Mouse (Mus musculus) hindbrain, embryonic 11.5 days (tissue): Measurements from ENCODE around the gene Camk1d. TPM values are rescaled to one million over a fixed set of nuclear protein-coding genes. Genes with fewer than 3 reads are reported as not detected.

ENCODE experiments used
- ATAC-seq: fragments of 200-750 bp; cut with Nextera tagmentation; 2 replicates; pipeline ENCODE4 v1.8.0; 2017; ENCODE audit warnings: mild to moderate bottlenecking, moderate TSS enrichment, moderate library complexity; ENCODE audit not compliant: low FRiP score
- DNase-seq: peaks from one replicate; pipeline ENCODE4 v3.0.0-alpha.2; 2015; ENCODE audit warnings: low spot score
- H3K27ac ChIP-seq: fragments of 300-500 bp; sonication (generic); 2 replicates; pipeline ENCODE4 v1.5.1; 2014; ENCODE audit warnings: mild to moderate bottlenecking, low read depth, low read length
- H3K27me3 ChIP-seq: fragments of 300-500 bp; sonication (generic); 2 replicates; pipeline ENCODE4 v1.6.1; 2014; ENCODE audit warnings: mild to moderate bottlenecking, low read length, moderate library complexity, mixed read lengths; ENCODE audit not compliant: control insufficient read depth, insufficient read depth
- H3K36me3 ChIP-seq: fragments of 300-500 bp; sonication (generic); 2 replicates; pipeline ENCODE4 v1.6.1; 2014; ENCODE audit warnings: mild to moderate bottlenecking, low read length, moderate library complexity, mixed read lengths; ENCODE audit not compliant: control insufficient read depth, insufficient read depth
- H3K4me1 ChIP-seq: fragments of 300-500 bp; sonication (generic); replicated peaks from 2 replicates; pipeline ENCODE4 v1.6.1; 2014; ENCODE audit warnings: low read length, mixed read lengths; ENCODE audit not compliant: control insufficient read depth, insufficient read depth
- H3K4me2 ChIP-seq: fragments of 300-500 bp; sonication (generic); replicated peaks from 2 replicates; pipeline ENCODE4 v1.6.1; 2014; ENCODE audit warnings: mild to moderate bottlenecking, low read depth, low read length
- H3K4me3 ChIP-seq: fragments of 300-500 bp; sonication (generic); 2 replicates; pipeline ENCODE4 v1.5.1; 2014; ENCODE audit warnings: low read depth, low read length
- H3K9ac ChIP-seq: fragments of 300-500 bp; sonication (generic); 2 replicates; pipeline ENCODE4 v1.6.1; 2014; ENCODE audit warnings: low read depth, low read length
- H3K9me3 ChIP-seq: fragments of 300-500 bp; sonication (generic); 2 replicates; pipeline ENCODE4 v1.6.1; 2016; ENCODE audit warnings: low read length; ENCODE audit not compliant: control insufficient read depth
- WGBS: fragments of 180-500 bp; shearing (Covaris S2); extraction: QIAGEN DNeasy Blood & Tissue Kit; methylation state at CpG from one replicate; pipeline ENCODE4 v1.1.7; 2014; 5-methylcytosine and 5-hydroxymethylcytosine counted together
- polyA plus RNA-seq: library from polyadenylated mRNA; unstranded; fragments of >200 nt; fragmentation: Nextera tagmentation; extraction: Ambion mirVana; gene quantifications from 2 replicates; pipeline ENCODE4 v1.2.1, GENCODE M21; 2014

Gene Camk1d
- polyA plus RNA-seq, 1 experiment from 2014 or later = 2.7 TPM

DNA sequence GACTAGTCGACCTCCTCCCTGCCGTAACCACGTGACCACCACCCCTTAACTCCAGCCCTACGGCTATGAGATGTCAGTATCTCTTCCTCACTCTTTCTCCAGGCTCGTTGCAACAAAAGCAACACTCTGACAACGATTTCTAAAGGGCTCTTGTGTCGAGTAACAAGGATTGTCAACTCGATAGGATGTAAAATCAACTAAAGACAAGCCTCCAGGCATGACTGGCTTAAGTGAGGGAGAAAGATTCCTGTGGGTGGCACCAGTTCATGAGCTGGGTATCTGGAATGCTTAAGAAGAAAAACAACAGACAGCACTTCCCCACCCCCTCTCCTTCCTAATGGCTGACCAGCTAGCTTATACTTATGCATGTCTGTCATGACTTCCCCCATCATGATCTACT, 15.9 kb downstream of the Camk1d start:
- Histone ChIP-seq H3K4me3 (no peak overlapping the region), H3K4me1 (no peaks in the 10 kb centered on the region), H3K27ac (no peak overlapping the region), H3K9ac (no peak overlapping the region), H3K9me3 (no peaks in the 10 kb centered on the region), H3K27me3 (no peaks in the 10 kb centered on the region), H3K36me3 (no peaks in the 10 kb centered on the region), H3K4me2 (no peak overlapping the region)
- ATAC-seq (no peak), DNase-seq (no peak)
- WGBS = 52% methylated on average over 8 of the region's 8 CpGs

DNA sequence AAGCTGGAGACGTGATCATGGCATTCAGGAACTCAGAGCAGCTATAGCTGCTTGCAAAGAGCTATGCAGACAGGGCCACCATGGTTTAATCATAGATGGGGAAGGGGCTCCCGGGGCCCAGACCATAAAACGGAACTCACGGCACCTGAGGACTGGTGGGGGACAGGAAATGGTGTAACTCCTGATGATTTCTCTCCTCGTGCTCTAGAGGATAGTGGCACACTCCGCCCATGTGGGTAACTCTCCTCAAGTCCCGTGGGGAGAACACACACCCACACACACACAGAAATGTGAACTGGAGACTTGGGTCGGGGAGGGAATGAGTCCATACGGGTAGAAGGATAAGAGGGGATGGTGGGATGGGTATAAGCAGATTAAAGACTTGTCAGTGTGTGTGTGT, 20.2 kb downstream of the Camk1d start:
- H3K27me3 ChIP-seq = no peaks in the 10 kb centered on the region
- H3K27ac ChIP-seq = no peak overlapping the region
- H3K4me3 ChIP-seq = no peak overlapping the region
- H3K4me1 ChIP-seq = no peaks in the 10 kb centered on the region
- H3K36me3 ChIP-seq = no peaks in the 10 kb centered on the region
- DNase-seq = no peak
- ATAC-seq = no peak
- no peak overlapping the region for H3K9ac ChIP-seq
- no peak overlapping the region for H3K4me2 ChIP-seq
- H3K9me3 ChIP-seq = no peaks in the 10 kb centered on the region
- WGBS = 87% methylated on average over 9 of the region's 9 CpGs

DNA sequence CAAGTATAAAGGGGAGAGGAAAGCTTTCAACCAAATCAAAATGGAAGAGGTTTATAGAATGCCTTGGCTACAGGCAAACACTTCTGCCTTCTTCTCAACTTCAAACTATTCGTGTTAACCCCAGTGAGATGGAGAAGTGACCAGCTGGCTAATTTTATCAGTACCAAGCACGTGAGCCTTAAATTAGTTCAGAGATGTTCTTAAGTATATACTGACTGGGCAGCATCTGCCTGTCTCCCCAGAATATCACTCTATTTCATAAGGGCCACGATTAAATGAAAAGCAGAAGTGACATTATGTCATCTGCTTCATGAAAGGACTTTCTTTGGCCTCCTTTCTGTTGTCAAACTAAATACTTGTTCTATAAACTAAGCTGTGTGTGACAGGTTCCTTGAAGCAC, 22.6 kb downstream of the Camk1d start:
- Histone ChIP-seq H3K4me2 (no peak overlapping the region), H3K4me1 (no peaks in the 10 kb centered on the region), H3K36me3 (no peaks in the 10 kb centered on the region), H3K27me3 (no peaks in the 10 kb centered on the region), H3K27ac (no peak overlapping the region), H3K9ac (no peak overlapping the region), H3K4me3 (no peak overlapping the region), H3K9me3 (no peaks in the 10 kb centered on the region)
- no peak for ATAC-seq
- 82% methylated on average over 3 of the region's 3 CpGs for WGBS
- DNase-seq = no peak

DNA sequence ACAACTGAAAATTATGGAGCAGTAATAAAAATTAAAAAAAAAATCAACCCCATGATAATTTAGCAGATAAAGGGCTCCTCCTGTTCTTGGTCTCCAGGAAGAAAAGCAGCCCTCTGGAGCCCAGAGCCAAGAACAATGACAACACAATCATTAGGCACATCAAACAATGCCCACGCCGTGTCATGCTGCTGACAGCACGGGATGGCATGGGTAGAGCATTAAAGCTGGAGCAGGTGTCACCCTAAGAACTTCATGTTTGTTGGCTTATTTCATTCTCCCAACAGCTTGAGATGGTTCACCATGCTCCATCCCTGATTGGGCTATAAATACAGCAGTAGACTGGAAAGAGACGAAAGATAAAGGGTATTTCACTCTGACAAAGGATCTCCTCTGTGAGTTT, 30.9 kb downstream of the Camk1d start:
- no peak for DNase-seq
- H3K4me1 ChIP-seq = no peaks in the 10 kb centered on the region
- H3K27me3 ChIP-seq = no peaks in the 10 kb centered on the region
- no peak overlapping the region for H3K4me2 ChIP-seq
- H3K4me3 ChIP-seq = no peak overlapping the region
- H3K27ac ChIP-seq = no peak overlapping the region
- H3K36me3 ChIP-seq = no peaks in the 10 kb centered on the region
- H3K9me3 ChIP-seq = no peaks in the 10 kb centered on the region
- no peak overlapping the region for H3K9ac ChIP-seq
- WGBS = 83% methylated on average over 4 of the region's 4 CpGs
- ATAC-seq = no peak

DNA sequence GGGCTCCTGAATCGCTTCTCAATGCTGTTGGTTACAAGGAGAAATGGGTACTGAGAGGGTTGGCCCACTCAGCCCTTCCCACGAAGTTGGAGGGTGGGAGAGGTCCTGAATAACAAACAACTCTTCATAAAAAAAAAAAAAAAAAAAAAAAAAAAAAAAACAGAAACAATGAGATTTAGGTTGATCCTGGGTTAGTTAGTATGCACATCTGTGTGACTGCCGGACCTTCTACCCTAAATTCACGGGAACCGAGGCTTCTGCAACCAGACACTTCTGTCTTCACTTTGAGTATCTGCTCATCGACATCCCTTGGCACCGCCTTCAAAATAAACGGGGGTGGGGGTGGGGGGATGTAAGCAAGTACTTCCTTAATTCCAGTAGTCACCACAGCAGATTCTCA, 32.4 kb downstream of the Camk1d start:
- ATAC-seq = no peak
- H3K27me3 ChIP-seq = no peaks in the 10 kb centered on the region
- no peaks in the 10 kb centered on the region for H3K9me3 ChIP-seq
- H3K27ac ChIP-seq = no peak overlapping the region
- H3K4me3 ChIP-seq = no peak overlapping the region
- no peaks in the 10 kb centered on the region for H3K36me3 ChIP-seq
- H3K4me1 ChIP-seq = no peaks in the 10 kb centered on the region
- DNase-seq = no peak
- H3K9ac ChIP-seq = no peak overlapping the region
- no peak overlapping the region for H3K4me2 ChIP-seq
- 89% methylated on average over 8 of the region's 8 CpGs for WGBS

DNA sequence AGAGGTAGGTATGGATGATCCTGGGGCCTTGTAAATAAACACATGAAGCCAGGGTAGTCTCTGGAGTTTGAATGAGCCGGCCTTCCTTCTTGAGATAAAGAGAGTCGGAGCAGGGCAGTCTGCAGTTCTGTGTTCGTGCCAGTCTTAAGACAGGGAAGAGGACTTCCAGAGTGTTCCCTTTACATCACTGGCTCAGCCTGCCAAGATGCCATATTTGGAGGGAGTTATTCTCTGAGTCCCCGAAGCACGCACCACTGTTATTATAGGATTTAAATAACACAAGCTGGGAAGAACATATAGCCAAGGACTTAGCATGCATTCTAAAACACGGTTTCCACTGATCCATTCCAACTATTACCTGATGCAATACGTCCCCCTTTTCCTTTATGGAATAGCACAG, 33.0 kb downstream of the Camk1d start:
- no peak for DNase-seq
- H3K9ac ChIP-seq = no peak overlapping the region
- H3K4me2 ChIP-seq = no peak overlapping the region
- ATAC-seq = no peak
- no peaks in the 10 kb centered on the region for H3K9me3 ChIP-seq
- no peak overlapping the region for H3K4me3 ChIP-seq
- no peaks in the 10 kb centered on the region for H3K4me1 ChIP-seq
- H3K27me3 ChIP-seq = no peaks in the 10 kb centered on the region
- no peaks in the 10 kb centered on the region for H3K36me3 ChIP-seq
- H3K27ac ChIP-seq = no peak overlapping the region
- WGBS = 92% methylated on average over 7 of the region's 7 CpGs

DNA sequence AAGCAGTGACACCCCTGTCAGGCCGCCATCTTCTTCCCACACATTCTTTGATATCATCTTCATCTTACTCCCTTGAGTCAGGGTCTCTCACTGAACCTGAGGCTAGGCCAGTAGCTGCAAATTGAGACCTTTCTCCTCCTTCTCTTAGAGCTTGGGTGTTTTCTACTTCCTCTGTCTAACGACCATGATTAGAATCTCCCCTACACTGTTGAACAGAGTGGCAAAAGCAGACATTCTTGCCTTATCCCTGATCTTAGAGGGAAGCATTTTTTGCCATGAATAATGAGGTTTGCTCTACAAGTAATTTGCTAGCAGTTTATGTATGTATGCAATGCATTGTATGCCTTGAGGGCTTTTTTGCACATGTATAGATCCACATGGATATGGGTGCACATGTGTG, 35.3 kb downstream of the Camk1d start:
- Histone ChIP-seq H3K4me1 (no peaks in the 10 kb centered on the region), H3K36me3 (no peaks in the 10 kb centered on the region), H3K27ac (no peak overlapping the region), H3K4me3 (no peak overlapping the region), H3K9me3 (no peaks in the 10 kb centered on the region), H3K27me3 (no peaks in the 10 kb centered on the region), H3K9ac (no peak overlapping the region), H3K4me2 (no peak overlapping the region)
- ATAC-seq (no peak), DNase-seq (no peak)
- WGBS = 88% methylated on average over 2 of the region's 2 CpGs

DNA sequence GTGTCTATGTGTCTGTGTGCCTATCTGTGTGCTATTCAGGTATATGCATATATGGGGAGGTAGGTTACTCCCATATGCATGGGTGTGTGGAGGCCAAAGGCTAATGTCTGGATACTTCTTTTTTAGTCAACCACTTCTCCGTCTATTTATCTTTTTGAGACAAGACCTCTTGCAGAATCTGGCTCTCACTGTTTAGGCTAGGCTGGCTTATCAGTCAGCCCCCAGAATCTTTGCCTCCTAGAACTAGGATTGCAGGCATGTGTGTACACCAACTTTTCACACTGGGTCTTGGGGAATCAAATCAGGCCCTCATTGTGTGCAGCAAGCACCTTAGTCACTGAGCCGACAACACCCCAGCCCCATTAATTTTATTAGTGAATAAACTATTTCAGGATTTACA, 36.8 kb downstream of the Camk1d start:
- Histone ChIP-seq H3K27ac (no peak overlapping the region), H3K9ac (no peak overlapping the region), H3K4me2 (no peak overlapping the region), H3K9me3 (no peaks in the 10 kb centered on the region), H3K4me3 (no peak overlapping the region), H3K36me3 (no peaks in the 10 kb centered on the region), H3K27me3 (no peaks in the 10 kb centered on the region), H3K4me1 (no peaks in the 10 kb centered on the region)
- DNase-seq = no peak
- ATAC-seq = no peak
- 81% methylated on average over 2 of the region's 2 CpGs for WGBS

DNA sequence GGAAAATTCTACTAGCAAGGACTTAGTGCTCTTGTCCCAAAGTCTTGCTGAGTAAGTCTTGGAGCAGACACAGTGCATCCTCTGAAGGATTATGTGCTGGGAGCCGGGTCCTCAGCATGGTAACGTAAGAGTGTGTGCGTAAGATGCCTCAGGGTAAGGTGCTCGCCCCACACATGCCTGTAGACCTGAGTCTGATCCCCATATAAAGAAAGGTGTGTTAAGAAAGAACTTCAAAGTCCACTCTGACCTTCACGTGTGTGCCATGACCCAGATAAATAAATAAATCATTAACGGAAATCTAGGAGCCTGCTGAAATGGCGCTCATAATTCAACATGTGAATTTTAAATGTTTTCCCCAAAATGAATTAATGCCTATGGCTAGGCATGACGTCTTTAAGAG, 37.5 kb downstream of the Camk1d start:
- no peaks in the 10 kb centered on the region for H3K9me3 ChIP-seq
- no peak overlapping the region for H3K27ac ChIP-seq
- no peaks in the 10 kb centered on the region for H3K4me1 ChIP-seq
- H3K36me3 ChIP-seq = no peaks in the 10 kb centered on the region
- H3K4me3 ChIP-seq = no peak overlapping the region
- no peak overlapping the region for H3K9ac ChIP-seq
- no peak overlapping the region for H3K4me2 ChIP-seq
- H3K27me3 ChIP-seq = no peaks in the 10 kb centered on the region
- WGBS = 79% methylated on average over 8 of the region's 8 CpGs
- ATAC-seq = no peak
- DNase-seq = no peak
